Mouse (Mus musculus): ENCODE measurements at regions not wholly inside any gene's neighbourhood (a gene's known extent, or its start where the extent isn't known, plus 50 kb on each side); places are given as distances from the start of the nearest gene placed in this dataset.

DNA sequence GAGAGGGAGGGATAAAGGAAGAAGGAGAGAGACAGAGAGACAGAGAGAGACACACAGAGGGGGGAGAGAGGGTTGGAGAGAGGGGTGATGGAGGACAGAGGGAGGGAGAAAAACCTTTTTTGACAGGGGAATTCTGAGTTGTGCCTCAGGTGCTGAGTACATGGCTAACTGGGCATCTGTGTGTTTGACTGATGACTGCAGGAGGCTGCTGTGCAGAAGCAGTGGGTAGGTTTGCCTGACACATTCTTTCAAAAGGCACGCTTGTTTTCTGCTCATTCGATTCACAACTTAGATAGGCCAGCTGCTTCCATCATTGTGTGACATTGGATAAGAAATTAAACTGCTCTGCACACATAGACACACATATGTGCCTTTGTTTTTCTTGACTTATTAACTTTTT, 150.7 kb upstream of the Rgmb start:
- DNase-seq (ENCODE audit: low spot score) = no peak

DNA sequence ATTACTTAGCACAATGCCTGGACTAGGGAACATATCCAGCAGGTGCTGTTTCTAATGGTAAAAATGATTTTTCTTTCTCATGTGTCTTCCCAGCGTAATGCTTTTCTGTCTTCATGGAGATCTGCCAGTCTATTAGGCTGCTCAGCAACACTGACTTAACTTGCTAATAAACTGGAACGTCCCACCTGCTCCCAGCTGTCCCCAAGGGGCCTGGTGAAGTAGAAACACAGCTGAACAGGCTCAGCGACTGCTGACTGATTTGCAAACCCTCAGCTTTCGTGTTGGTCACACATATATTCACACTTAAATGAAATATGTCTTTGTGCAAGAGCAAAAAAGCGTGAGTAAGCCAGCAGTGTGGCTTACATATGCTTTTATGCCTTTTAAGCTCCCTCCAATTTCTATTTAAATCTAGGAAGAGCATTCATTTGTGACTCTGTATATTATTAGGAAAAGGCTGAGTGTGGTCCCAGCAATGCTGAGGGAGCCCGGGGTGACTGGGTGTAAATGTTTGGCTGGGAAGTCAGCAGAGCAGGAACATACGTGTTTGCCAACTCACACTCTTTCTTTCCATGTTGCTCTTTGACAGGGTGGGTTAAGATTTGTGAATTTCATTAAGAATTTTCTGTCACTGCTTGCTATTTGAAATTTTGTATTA, 146.7 kb upstream of the Rgmb start:
- no peak for DNase-seq (ENCODE audit: low spot score)

DNA sequence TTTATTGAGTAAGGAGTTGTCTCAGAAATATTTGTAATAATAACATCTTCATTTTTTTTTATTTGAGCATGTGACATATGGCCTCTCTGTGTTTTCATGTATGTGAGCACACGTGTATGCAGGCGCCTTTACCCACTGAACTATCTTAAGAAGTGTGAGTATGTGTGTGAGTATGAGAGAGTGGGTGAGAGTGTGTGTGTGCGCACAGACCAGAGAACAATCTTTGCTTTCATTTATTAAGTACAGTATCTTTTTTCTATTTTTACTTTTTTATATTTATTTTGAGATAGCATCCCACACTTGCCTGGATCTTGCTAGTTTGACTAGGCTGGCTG, 140.5 kb upstream of the Rgmb start:
- no peak for DNase-seq (ENCODE audit: low spot score)

DNA sequence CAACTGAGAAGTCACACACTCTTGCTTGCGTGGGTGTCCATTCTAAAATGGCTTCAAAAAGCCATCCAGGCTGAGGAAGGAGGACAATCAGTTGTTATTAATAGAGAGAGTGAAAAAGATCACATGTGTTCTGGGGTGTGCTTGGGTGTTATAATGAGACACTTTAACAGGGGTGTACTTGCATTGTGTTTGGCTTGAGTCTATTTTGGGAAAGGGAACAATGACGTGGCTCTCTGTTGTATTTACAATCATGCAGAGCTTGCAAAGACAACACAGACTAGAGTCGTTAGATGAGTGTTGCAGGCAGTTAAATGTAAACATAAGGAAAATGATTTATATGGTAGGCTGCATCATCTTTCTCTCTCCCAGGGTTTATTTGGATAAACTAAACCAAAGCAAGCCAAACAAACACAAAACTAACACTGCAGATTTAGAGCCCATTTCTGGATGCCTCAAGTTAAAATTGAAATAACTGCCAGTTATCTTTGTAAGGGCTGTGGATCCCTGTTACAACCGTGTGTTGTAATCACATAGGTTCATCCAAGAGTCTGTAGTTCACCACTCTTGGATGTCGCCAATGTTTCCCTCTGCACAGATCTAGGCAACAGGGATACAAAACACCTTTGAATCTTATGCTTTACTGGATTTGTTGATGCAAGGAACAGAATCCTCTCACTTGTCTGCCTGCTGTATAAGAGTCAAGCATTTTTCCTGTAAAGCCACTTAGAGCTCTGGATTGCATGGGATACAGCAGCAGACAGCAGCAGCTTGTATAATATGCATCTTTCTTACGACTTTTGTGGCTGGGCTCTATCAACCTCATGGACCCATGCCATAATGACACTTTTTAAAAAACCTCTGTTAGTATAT, 139.9 kb upstream of the Rgmb start:
- no peak for DNase-seq (ENCODE audit: low spot score)

DNA sequence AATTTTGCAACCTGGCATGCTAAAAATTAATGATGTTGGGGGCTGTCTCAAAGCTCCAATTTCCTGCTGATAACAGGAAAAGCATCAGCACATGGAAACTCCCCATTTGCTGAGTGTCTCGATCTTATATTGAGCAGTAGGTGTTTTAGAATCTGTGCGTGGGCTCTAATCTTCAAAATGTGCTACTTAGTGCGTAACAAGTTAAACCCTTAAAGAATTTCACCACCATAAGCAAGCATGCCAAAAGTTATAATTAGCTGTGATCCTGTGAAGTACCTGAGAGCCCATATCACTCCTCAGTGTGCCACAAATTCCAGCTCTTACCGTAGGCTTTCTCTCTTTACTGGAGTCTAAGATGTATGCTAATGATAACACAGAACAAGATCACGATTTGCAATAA, 137.5 kb upstream of the Rgmb start:
- DNase-seq (ENCODE audit: low spot score) = no peak

DNA sequence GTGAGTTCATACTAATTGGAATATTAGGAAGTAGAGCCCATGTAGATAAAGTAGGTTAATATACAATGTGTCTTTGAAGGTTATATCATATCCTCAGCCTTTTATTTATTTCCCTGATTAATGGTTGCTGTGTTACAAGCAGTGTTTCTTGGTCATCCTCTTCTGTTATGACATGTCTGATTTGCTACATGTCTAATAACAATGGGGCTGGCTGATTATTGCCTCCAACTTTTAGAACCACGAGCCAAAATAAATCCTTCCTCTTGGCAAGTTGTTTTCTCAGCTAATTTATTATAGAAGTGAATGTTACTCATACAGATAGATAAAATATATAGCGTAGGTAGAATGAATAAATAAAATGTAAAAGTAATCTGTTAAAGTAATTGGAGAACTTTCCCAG, 124.8 kb upstream of the Rgmb start:
- no peak for DNase-seq (ENCODE audit: low spot score)

DNA sequence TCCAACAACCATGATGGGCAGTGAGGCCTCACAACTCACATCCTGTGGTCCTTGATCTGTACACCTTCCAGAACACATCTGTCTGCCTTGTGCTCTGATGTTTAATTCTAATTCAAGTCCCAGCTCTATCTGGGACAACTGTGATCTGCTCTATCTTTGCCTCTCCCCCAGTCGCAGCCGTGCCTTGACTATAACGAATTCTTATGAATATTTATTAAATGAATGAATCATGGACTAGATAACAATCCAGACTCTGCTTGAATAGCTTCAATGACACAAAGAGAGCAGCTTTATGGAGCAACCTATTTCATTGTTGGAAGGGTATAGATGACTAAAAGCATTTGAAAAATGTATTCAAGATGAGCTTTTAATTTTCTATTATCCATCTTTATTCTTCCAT, 120.8 kb upstream of the Rgmb start:
- no peak for DNase-seq (ENCODE audit: low spot score)

DNA sequence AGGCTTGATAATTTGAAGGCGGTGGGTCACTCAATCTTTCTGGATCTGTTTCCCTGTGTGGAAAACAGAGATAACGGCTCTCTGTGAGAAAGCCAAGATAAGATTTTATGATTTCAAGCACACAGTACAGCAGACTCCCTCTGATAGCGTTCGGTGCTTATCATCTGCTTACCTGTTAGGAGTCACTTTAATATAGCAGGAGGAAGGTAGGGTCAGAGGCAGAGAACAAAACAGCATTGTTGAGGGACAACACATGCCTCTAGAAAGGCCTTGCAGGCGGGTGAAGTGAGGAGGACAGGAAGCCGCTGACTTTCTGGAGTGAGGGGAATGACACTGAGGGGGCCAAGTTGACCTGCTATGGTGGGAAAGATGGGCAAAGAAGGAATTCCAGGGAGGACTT, 118.9 kb upstream of the Rgmb start:
- DNase-seq (ENCODE audit: low spot score) = no peak

DNA sequence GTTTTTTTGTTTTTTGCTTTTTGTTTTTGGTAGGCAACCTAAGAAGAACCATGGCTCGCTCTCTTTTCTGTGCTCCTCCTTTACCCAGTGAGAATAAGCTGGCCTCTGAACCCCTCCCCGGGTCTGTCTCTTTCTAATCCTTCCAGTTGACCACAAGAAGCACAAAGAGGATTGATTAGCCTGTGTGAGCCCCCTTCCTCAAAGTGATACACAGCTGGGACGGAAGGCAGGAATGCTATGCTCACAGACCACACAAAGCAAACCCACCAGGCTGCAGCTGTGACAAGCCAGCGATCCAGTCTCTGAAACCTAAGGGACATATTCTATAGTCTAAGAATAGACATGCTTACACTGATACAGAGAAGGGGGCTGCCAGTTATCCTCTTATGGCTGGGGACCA, 111.5 kb upstream of the Rgmb start:
- no peak for DNase-seq (ENCODE audit: low spot score)

DNA sequence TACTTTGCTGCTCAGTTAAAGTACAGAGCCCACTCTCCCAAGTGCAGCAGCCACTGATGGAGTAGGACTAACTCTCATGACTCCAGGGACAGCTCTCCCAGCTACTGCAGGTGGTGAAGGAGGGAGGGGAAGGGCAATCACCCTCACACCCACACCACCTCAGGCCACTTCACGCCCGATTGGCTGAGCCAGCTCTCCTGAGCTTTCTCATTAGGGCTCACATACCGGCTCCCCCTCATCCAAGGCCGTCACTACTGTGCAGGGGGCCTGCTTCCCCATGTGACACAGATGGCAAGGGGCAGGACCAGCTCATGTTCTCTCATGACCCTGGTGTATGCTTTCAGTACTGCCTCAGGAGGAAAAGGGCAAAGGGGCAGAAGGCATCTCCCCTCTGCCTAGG, 87.8 kb upstream of the Rgmb start:
- DNase-seq (ENCODE audit: low spot score) = no peak

DNA sequence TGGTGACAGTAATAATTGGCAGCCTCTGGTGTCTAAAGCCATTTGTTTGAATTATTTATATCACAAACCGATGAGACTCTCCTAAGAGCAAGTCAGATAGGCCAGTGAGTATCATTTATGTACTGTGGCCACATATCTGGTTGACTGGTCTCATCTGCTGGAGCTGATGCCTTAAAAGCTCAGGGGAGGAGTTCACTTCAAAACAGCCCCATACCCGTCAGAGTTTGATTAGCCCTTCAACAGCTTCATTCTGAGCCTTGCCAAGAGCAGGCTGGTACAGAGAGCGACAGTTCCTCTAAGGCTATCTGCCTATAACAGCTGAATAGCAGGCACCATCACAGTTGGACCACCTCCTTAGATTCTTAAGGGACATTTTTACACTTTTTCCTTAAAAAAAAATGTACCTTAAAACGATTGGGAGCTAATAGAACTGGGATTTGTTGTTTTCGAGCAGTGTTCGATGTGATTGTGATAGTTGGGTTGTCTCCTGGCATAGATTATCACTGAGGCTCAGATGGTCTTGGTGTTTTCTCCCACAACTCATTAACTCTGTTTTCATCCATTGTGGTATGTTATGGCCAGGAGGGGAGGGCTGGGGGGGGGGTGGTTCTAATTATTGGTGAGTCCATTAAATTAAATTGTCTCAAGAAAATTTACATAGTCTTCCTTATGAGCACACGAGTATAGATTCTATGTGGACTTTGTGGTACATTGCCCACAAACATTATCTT, 68.0 kb upstream of the Rgmb start:
- no peak for DNase-seq (ENCODE audit: low spot score)

DNA sequence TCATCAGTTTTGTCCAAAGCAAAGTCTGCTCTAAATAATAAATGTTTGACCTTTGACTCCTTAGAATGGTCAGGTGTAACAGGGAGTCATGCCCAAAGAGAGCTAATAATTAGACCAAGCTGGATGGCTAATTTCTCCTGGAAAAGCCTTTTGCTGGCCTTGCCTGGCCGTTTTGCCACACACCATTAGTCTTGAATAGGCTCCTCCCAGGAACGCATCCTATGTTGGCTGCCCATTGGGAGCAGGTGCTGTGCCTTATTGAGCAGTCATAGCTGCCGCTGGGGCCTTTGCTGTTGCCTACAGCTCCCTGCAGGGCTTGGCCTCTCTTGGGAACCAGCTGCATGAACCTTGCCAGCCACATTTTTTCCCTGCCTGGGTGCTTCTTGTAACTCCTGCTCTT, 65.1 kb upstream of the Rgmb start:
- DNase-seq (ENCODE audit: low spot score) = no peak

DNA sequence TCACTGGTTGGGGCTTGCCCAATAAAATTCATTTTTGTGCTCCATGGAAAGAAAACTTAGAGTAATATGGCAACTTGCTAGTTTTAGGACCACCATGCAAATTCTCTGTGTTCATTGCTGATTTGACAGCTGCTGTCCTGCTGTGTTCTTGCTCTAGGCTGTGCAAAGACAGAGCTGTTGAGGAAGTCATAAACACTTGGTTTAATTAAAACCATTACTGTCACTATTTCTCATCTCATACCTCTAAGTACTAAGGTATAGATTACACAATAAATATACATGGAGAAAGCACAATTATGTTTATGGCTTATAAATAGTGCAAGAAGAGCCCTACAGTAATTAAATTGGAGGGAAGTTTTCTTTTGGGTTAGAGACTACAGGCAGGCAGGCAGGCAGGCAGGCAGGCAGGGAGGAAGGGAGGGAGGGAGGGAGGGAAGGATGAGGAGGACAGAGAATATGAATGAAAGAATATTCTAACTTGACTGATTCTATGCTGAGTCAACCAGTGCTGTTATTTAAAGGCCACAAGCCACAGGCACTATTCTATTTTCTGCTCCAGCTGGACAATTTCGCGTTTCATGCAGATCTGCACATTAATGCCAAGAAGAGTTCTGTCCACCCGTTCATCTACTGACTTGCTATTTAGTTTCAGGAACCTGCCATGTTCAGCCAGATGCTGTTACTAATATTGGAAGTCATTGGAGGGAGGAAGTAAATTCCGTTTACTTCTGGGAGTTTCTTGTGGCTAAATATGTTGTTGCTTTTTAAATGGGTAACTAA, 61.2 kb upstream of the Rgmb start:
- peak; percentile 10 for DNase-seq (ENCODE audit: low spot score)

DNA sequence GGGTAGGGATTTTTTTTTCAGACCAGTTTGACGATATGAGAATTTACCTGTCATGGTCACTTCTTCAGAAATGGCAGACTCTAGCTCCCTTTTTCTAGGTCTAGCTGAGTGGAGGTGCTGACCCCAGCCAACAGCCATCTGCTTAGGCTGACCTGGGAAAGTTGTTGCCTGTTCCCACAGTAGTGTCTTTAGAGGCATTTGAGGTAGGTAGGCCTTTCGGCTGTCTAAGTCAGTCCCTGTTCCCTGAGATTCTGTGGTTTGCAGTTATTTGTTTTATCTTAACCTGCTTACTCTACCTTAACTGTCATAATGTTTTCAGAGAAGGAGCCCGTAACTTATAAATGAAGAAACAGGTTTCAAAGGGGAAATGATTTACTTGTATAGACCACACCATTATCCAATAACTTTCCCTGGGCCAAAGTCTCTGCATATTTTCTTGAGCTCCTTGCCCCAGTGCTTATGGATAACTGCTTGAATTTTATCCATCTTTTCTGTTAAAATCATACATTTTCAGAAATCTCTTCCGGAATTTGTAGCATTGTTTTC, 59.8 kb upstream of the Rgmb start:
- DNase-seq (ENCODE audit: low spot score) = no peak

DNA sequence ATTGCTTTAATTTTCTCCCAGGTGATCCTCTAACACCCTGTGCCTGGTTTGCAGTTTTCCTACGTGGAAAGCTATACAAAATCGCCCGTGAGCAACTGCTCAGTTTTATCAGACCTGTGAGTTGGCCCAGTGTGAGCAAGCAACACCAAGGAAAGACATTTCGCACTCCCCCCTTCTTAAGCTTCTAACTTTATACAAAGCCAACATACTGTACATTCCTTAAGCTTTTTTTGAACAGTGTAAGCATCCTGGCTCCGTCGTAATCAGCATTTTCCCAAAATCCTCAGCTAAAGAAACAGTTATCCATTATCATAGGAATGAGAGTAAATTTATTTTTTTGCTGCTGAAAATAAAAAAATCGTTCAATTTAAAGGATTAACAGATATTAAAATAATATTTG, 52.0 kb upstream of the Rgmb start:
- DNase-seq (ENCODE audit: low spot score) = no peak

DNA sequence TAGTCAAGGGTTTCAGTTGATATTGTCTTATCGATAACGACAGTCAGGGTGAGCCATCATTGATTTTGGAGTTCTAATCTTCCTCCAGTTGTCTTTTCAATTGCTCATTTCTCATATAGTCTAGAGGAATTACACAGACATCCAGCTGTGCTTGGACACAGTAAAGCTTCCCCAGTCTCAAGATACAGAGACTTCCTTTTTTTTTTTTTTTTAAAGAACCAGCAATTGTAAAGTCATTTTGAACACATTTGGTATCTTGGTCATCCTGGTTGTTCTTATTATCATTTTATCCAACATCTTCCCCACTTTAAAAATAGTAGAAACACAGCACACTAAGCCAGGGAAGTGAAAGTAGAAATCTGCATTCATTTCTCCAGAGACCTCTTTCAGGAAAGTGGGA, 51.4 kb upstream of the Rgmb start:
- no peak for DNase-seq (ENCODE audit: low spot score)
